Mouse (Mus musculus) forebrain, postnatal 0 days (tissue): ENCODE data around the gene Klhdc7b. TPM values are rescaled to one million over a fixed set of nuclear protein-coding genes. Genes with fewer than 3 reads are reported as not detected.
A peak's percentile ranks its signal among the peaks of the same experiment; 100 is the strongest.

Experiments used
- ATAC-seq: fragments of 200-750 bp; cut with Nextera tagmentation; 2 replicates; pipeline ENCODE4 v1.8.0; 2017; ENCODE audit warnings: mild to moderate bottlenecking, moderate library complexity
- DNase-seq: peaks from one replicate; pipeline ENCODE4 v3.0.0-alpha.2; 2015
- H3K27ac ChIP-seq: fragments of 300-500 bp; sonication (generic); 2 replicates; pipeline ENCODE4 v1.5.1; 2014; ENCODE audit warnings: low read depth, mild to moderate bottlenecking, antibody characterized with exemption, low read length, moderate library complexity, mixed read lengths
- H3K27me3 ChIP-seq: fragments of 300-500 bp; sonication (generic); 2 replicates; pipeline ENCODE4 v1.6.1; 2014; ENCODE audit warnings: mild to moderate bottlenecking, low read length, mixed read lengths; ENCODE audit not compliant: insufficient read depth
- H3K36me3 ChIP-seq: fragments of 300-500 bp; sonication (generic); 2 replicates; pipeline ENCODE4 v1.6.1; 2014; ENCODE audit warnings: mild to moderate bottlenecking, moderate library complexity; ENCODE audit not compliant: insufficient read depth
- H3K4me1 ChIP-seq: fragments of 300-500 bp; sonication (generic); 2 replicates; pipeline ENCODE4 v1.6.1; 2014; ENCODE audit warnings: antibody characterized with exemption; ENCODE audit not compliant: insufficient read depth
- H3K4me2 ChIP-seq: fragments of 300-500 bp; sonication (generic); 2 replicates; pipeline ENCODE4 v1.6.1; 2014; ENCODE audit warnings: low read depth, mild to moderate bottlenecking, moderate library complexity
- H3K4me3 ChIP-seq: fragments of 300-500 bp; sonication (generic); 2 replicates; pipeline ENCODE4 v1.5.1; 2014; ENCODE audit warnings: low read depth, low read length, mixed read lengths
- H3K9ac ChIP-seq: fragments of 300-500 bp; sonication (generic); 2 replicates; pipeline ENCODE4 v1.6.1; 2014; ENCODE audit warnings: mild to moderate bottlenecking
- H3K9me3 ChIP-seq: fragments of 300-500 bp; sonication (generic); 2 replicates; pipeline ENCODE4 v1.6.1; 2016; ENCODE audit warnings: low read length
- CTCF ChIP-seq: sonication (generic); IDR thresholded peaks from 2 replicates; pipeline ENCODE4 v1.5.1; 2016; ENCODE audit warnings: antibody characterized with exemption, control low read depth, low read depth
- WGBS: fragments of 180-500 bp; shearing (Covaris S2); extraction: QIAGEN DNeasy Blood & Tissue Kit; methylation state at CpG from one replicate; pipeline ENCODE4 v1.1.7; 2014; 5-methylcytosine and 5-hydroxymethylcytosine counted together
- polyA plus RNA-seq: library from polyadenylated mRNA; unstranded; fragments of >200 nt; fragmentation: Nextera tagmentation; extraction: Ambion mirVana; gene quantifications from 2 replicates; pipeline ENCODE4 v1.2.1, GENCODE M21; 2015
- total RNA-seq: library from RNA; depleted of rRNA; stranded (reverse); fragments of >200 nt; gene quantifications from 2 replicates; pipeline ENCODE4 v1.2.3, GENCODE M21; 2014

Gene Klhdc7b
- total and polyA plus RNA-seq, 2 experiments from 2014 or later, result 0.10 to 0.11 TPM

GRCm38 (mm10) chr15:89358784-89359183 lies 25.9 kb upstream of the Klhdc7b start:
- H3K36me3 ChIP-seq, result peaks cover 33% of the 10 kb centered on the region
- H3K4me2 ChIP-seq, result no peak overlapping the region
- H3K4me3 ChIP-seq, result no peak overlapping the region
- TF ChIP-seq CTCF, result no peak
- no peaks in the 10 kb centered on the region for H3K27me3 ChIP-seq
- DNase-seq, result no peak
- H3K9me3 ChIP-seq, result no peaks in the 10 kb centered on the region
- no peak overlapping the region for H3K9ac ChIP-seq
- ATAC-seq, result no peak
- WGBS, result 86% methylated on average over 3 of the region's 3 CpGs
- no peak overlapping the region for H3K27ac ChIP-seq
- H3K4me1 ChIP-seq, result peaks cover 16% of the 10 kb centered on the region

- Histone ChIP-seq H3K9ac (no peak overlapping the region), H3K4me3 (no peak overlapping the region), H3K4me1 (no peaks in the 10 kb centered on the region), H3K27me3 (no peaks in the 10 kb centered on the region), H3K27ac (no peak overlapping the region), H3K4me2 (no peak overlapping the region), H3K9me3 (no peaks in the 10 kb centered on the region), H3K36me3 (peaks cover 74% of the 10 kb centered on the region)
- no peak for TF ChIP-seq CTCF
- ATAC-seq (no peak), DNase-seq (no peak)
- WGBS, result 90% methylated on average over 7 of the region's 7 CpGs
Observed at GRCm38 (mm10) chr15:89363051-89363450, 21.7 kb upstream of the Klhdc7b start.

DNA sequence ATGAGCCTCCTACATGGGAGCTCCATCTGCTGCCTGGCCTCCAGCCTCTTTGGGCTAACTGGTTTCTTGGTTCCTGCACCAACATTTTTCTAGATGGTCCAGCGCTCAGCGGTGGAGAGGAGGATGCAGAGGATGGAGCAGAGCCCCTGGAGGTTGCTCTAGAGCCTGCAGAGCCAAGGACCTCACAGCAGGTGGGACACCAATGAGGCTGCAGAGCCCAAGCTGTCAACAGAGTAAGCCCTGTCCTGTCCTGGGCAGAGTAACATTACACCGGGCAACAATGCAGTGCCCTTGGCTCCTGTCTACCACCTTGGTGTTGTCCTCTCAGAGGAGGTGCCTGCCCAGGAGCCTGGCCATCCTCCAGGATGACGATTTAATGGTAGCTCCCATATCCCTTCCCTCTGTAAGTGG lies 19.6 kb upstream of the Klhdc7b start:
- DNase-seq (no peak), ATAC-seq (no peak)
- peaks cover 92% of the 10 kb centered on the region for H3K36me3 ChIP-seq
- no peak overlapping the region for H3K27ac ChIP-seq
- no peaks in the 10 kb centered on the region for H3K4me1 ChIP-seq
- H3K9me3 ChIP-seq, result no peaks in the 10 kb centered on the region
- TF ChIP-seq CTCF, result no peak
- 91% methylated on average over 4 of the region's 4 CpGs for WGBS
- H3K4me2 ChIP-seq, result no peak overlapping the region
- H3K9ac ChIP-seq, result no peak overlapping the region
- no peak overlapping the region for H3K4me3 ChIP-seq
- H3K27me3 ChIP-seq, result no peaks in the 10 kb centered on the region

GRCm38 (mm10) chr15:89372068-89372467 lies 12.6 kb upstream of the Klhdc7b start:
- ATAC-seq (no peak), DNase-seq (no peak)
- H3K9me3 ChIP-seq, result no peaks in the 10 kb centered on the region
- no peak overlapping the region for H3K4me2 ChIP-seq
- peaks cover 3% of the 10 kb centered on the region; the same call in 1 of the 2 replicates for H3K4me1 ChIP-seq
- WGBS, result 84% methylated on average over 13 of the region's 13 CpGs
- H3K27me3 ChIP-seq, result peaks cover 11% of the 10 kb centered on the region
- H3K4me3 ChIP-seq, result no peak overlapping the region
- TF ChIP-seq CTCF, result no peak
- peaks cover 53% of the 10 kb centered on the region for H3K36me3 ChIP-seq
- H3K9ac ChIP-seq, result no peak overlapping the region
- H3K27ac ChIP-seq, result no peak overlapping the region

GRCm38 (mm10) chr15:89372536-89372935 lies 12.2 kb upstream of the Klhdc7b start:
- H3K36me3 ChIP-seq, result peaks cover 48% of the 10 kb centered on the region
- no peak overlapping the region for H3K27ac ChIP-seq

DNA sequence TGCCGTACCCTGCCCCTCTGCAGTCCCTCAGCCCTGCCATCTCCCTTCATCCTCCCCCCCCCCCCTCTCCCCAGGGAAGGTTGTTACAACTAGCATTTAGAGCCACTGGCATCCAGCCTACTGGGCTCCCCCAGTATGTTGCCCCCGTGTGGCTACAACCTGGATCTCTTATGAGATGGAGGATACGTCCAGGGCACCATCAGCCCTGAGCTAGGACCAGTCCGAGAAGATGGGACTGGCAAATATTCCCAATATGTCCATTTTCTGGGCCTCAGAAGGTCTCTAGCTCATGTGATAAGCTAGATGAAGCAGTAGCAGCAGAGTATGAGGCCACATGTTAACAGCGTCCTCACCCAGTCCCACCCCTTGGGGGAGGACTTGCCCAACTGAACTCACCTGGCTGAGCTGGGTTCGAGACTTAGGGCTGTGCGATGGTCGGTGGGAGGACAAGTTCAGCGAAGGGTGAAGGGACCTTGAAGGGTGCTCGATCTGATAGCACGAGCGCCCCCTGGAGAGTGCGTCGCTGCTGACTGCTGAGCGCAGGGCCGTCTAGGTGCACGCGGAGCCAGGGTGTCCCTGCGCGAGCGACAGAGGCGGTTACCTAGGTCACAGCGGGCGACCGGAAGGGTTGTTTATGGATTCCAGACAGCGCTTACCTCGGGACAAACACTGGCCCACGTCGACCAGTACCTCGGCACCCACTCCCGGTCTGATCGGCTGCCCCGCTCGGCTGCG lies 11.5 kb upstream of the Klhdc7b start:
- Histone ChIP-seq H3K9me3 (no peaks in the 10 kb centered on the region), H3K9ac (peak overlapping the region; percentile 92), H3K27ac (peak overlapping the region; percentile 91), H3K4me3 (peak overlapping the region; percentile 70), H3K27me3 (peaks cover 22% of the 10 kb centered on the region), H3K36me3 (peaks cover 41% of the 10 kb centered on the region), H3K4me1 (peaks cover 3% of the 10 kb centered on the region; the same call in 1 of the 2 replicates), H3K4me2 (peak overlapping the region; percentile 78)
- peak; percentile 92 for ATAC-seq
- DNase-seq, result peak; percentile 88
- TF ChIP-seq CTCF, result peak; percentile 77
- WGBS, result 2% methylated on average over 35 of the region's 35 CpGs

More at GRCm38 (mm10) chr15:89372536-89372935, 12.2 kb upstream of the Klhdc7b start:
- DNase-seq (no peak), ATAC-seq (no peak)
- Histone ChIP-seq H3K27me3 (peaks cover 15% of the 10 kb centered on the region), H3K4me3 (no peak overlapping the region; the same call in 1 of the 2 replicates), H3K9ac (peak overlapping the region; percentile 92; the same call in 1 of the 2 replicates), H3K9me3 (no peaks in the 10 kb centered on the region), H3K4me1 (peaks cover 3% of the 10 kb centered on the region; the same call in 1 of the 2 replicates), H3K4me2 (peak overlapping the region; percentile 78)
- WGBS, result 83% methylated on average over 7 of the region's 7 CpGs
- no peak for TF ChIP-seq CTCF

DNA sequence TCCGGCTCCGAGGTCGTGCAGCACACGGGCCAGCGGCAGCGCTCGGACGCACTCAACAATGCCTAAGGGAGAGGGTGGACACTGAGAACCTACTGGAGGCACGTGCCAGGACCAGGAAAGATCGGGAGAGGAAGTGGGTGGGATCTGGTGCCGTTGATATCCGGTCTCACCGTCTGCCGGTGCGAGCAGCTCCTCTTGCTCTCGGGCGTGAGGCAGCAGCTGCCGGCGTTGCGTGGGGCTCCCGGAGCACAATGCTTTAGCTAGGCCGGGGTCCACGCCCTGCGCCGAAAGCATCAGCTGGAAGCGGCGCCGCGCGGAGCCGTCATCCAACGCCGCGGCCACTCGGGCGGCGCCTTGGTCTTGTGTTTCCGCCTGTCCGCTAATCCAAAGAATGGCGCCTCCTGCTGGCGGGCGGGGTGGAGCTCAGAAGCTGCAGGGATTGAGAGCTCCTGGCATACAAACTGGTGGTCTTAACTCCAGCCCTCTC lies 10.9 kb upstream of the Klhdc7b start, which contains the start of gene Sco2:
Gene Sco2, minus strand, starts transcription at position 85 of the 487 bp plus-strand sequence.
- Histone ChIP-seq H3K9me3 (no peaks in the 10 kb centered on the region), H3K4me3 (peak within 1 kb of the TSS; percentile 70), H3K27ac (peak within 1 kb of the TSS; percentile 91), H3K27me3 (peaks cover 26% of the 10 kb centered on the region), H3K36me3 (peaks cover 35% of the 10 kb centered on the region), H3K4me1 (peaks cover 7% of the 10 kb centered on the region; the same call in 1 of the 2 replicates), H3K9ac (peak within 1 kb of the TSS; percentile 92), H3K4me2 (peak within 1 kb of the TSS; percentile 78)
- ATAC-seq, result peak; percentile 88
- peak; percentile 91 for TF ChIP-seq CTCF
- under 1% methylated on average over 42 of the region's 42 CpGs for WGBS
- peak; percentile 94 for DNase-seq
